Mouse (Mus musculus): Measurements from ENCODE around the gene Agps. TPM values are rescaled to one million over a fixed set of nuclear protein-coding genes. Genes with fewer than 3 reads are reported as not detected.
A peak's percentile ranks its signal among the peaks of the same experiment; 100 is the strongest.
"Not testable (repeated sequence)": the region's sequence is repeated elsewhere in the genome, so short reads cannot be mapped to it uniquely, and the experiment has no call there.

Agps gene
- polyA plus RNA-seq, 1 experiment, result 13.8 TPM

- H3K4me1 ChIP-seq (ENCODE audit: control insufficient read depth, insufficient read depth, low read length), result no peaks in the 10 kb centered on the region
- H3K4me3 ChIP-seq (ENCODE audit: insufficient read depth, low read length), result no peak overlapping the region
- H3K27ac ChIP-seq (ENCODE audit: insufficient read depth, low read length), result no peak overlapping the region
- TF ChIP-seq POLR2A (IDR thresholded peaks at IDR 0.05; ENCODE audit: extremely low read depth, insufficient read depth, low read length), result no peak
- TF ChIP-seq CTCF (IDR thresholded peaks at IDR 0.05; ENCODE audit: extremely low read depth, insufficient read depth, low read length), result no peak
These were observed 132.1 kb downstream of the Agps start for GRCm38 (mm10) chr2:75964051-75964450.

GRCm38 (mm10) chr2:75964512-75964911 lies 132.5 kb downstream of the Agps start:
- Histone ChIP-seq H3K4me1 (ENCODE audit: control insufficient read depth, insufficient read depth, low read length) (no peaks in the 10 kb centered on the region), H3K4me3 (ENCODE audit: insufficient read depth, low read length) (no peak overlapping the region), H3K27ac (ENCODE audit: insufficient read depth, low read length) (no peak overlapping the region)
- peak; percentile 60 for TF ChIP-seq CTCF (IDR thresholded peaks at IDR 0.05; ENCODE audit: extremely low read depth, insufficient read depth, low read length)
- no peak for TF ChIP-seq POLR2A (IDR thresholded peaks at IDR 0.05; ENCODE audit: extremely low read depth, insufficient read depth, low read length)

GRCm38 (mm10) chr2:75964972-75965371 lies 133.0 kb downstream of the Agps start:
- TF ChIP-seq POLR2A (IDR thresholded peaks at IDR 0.05; ENCODE audit: extremely low read depth, insufficient read depth, low read length) (no peak), CTCF (IDR thresholded peaks at IDR 0.05; ENCODE audit: extremely low read depth, insufficient read depth, low read length) (peak; percentile 55)
- Histone ChIP-seq H3K4me1 (ENCODE audit: control insufficient read depth, insufficient read depth, low read length) (no peaks in the 10 kb centered on the region), H3K4me3 (ENCODE audit: insufficient read depth, low read length) (no peak overlapping the region), H3K27ac (ENCODE audit: insufficient read depth, low read length) (no peak overlapping the region)

GRCm38 (mm10) chr2:75974131-75974530 lies 142.2 kb downstream of the Agps start:
- H3K4me1 ChIP-seq (ENCODE audit: control insufficient read depth, insufficient read depth, low read length), result no peaks in the 10 kb centered on the region
- no peak overlapping the region for H3K27ac ChIP-seq (ENCODE audit: insufficient read depth, low read length)
- TF ChIP-seq POLR2A (IDR thresholded peaks at IDR 0.05; ENCODE audit: extremely low read depth, insufficient read depth, low read length) (no peak), CTCF (IDR thresholded peaks at IDR 0.05; ENCODE audit: extremely low read depth, insufficient read depth, low read length) (no peak)
- no peak overlapping the region for H3K4me3 ChIP-seq (ENCODE audit: insufficient read depth, low read length)

- H3K4me1 ChIP-seq (ENCODE audit: control insufficient read depth, insufficient read depth, low read length); H3K4me3 ChIP-seq (ENCODE audit: insufficient read depth, low read length); H3K27ac ChIP-seq (ENCODE audit: insufficient read depth, low read length): not testable (repeated sequence)
These were observed 144.1 kb downstream of the Agps start for GRCm38 (mm10) chr2:75976070-75976469.

GRCm38 (mm10) chr2:75977752-75978368 lies 145.9 kb downstream of the Agps start, which contains the start of gene Ttc30a2:
Gene Ttc30a2, minus strand, starts transcription at chr2:75978170.
- not testable (repeated sequence) for H3K4me1 ChIP-seq (ENCODE audit: control insufficient read depth, insufficient read depth, low read length); H3K4me3 ChIP-seq (ENCODE audit: insufficient read depth, low read length); H3K27ac ChIP-seq (ENCODE audit: insufficient read depth, low read length)

Other genes with a start within 250 kb of the Agps start
- gene Hnrnpa3, start 172.9 kb upstream of the Agps start, polyA plus RNA-seq (2012; rRNA removed), result 199 and 223 TPM in 2 replicates
- gene Nfe2l2, start 127.5 kb upstream of the Agps start, polyA plus RNA-seq (2012; rRNA removed), result 18.9 and 20.1 TPM in 2 replicates
- gene Ttc30b, start 106.4 kb downstream of the Agps start, polyA plus RNA-seq (2012; rRNA removed), result 9.6 and 10.6 TPM in 2 replicates
- 0.11 and 0.19 TPM in 2 replicates for gene Ttc30a2, start 146.0 kb downstream of the Agps start, polyA plus RNA-seq (2012; rRNA removed)
- gene Ttc30a1, start 149.8 kb downstream of the Agps start, polyA plus RNA-seq (2012; rRNA removed), result 2.8 and 3.0 TPM in 2 replicates

All from cortical plate, adult 2 months (tissue).